Mouse (Mus musculus) kidney, adult 11 months (tissue): ENCODE results near the gene Dnajb3.

Experiments
- DNase-seq: peaks from one replicate; pipeline ENCODE4 v3.0.0; 2022

Dnajb3 gene

GRCm38 (mm10) chr1:88205294-88205922, at the start of gene Dnajb3:
Dnajb3 (minus strand) TSS chr1:88205782.
- peak; percentile 63 for DNase-seq

GRCm38 (mm10) chr1:88254793-88255465, 49.3 kb upstream of the Dnajb3 start:
- no peak for DNase-seq

DNA sequence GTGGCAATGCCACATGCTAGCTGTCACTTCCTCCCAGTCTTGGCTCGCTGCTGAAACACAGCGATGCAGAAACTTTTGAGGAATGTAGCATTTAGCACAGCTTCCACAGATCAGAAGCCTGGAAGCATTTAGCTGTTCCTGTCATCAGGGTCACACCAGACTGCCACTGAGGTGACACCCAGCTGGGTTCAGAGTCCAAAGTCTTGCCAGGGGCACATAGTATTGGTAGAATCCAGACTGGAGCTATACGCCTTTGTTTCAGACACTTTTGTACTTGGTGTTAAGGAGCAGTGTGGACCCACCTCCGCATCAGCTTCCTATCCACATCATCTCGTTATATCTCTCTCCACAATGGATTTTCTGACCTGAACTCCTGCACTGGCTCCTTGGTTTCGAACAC, 48.0 kb upstream of the Dnajb3 start:
- DNase-seq: no peak

- no peak for DNase-seq
Observed at GRCm38 (mm10) chr1:88253106-88253505, 47.5 kb upstream of the Dnajb3 start.

- DNase-seq: no peak
Observed at GRCm38 (mm10) chr1:88250023-88250422, 44.4 kb upstream of the Dnajb3 start.

GRCm38 (mm10) chr1:88249596-88249995, 44.0 kb upstream of the Dnajb3 start:
- no peak for DNase-seq

- DNase-seq: no peak
Observed at GRCm38 (mm10) chr1:88248658-88249057, 43.1 kb upstream of the Dnajb3 start.

DNA sequence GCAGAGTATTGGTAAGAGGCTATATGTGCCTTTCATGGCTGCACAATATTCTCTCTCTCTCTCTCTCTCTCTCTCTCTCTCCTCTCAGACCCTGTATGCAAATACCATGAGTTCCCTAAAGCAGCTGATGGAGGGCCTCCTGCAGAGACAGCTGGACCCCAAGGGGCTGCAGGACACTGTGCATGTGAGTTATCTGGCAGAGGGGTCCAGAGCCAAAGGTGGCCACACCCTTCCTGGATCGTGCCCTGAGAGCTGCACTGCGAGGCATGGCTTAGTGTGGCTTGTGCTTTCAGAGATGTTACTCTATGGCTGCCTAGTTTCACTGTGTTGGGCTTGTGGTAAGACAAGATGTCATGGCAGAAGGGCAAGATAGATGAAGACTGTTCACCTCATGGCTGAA, 42.1 kb upstream of the Dnajb3 start:
- DNase-seq: no peak

GRCm38 (mm10) chr1:88246386-88246785, 40.8 kb upstream of the Dnajb3 start:
- no peak for DNase-seq

GRCm38 (mm10) chr1:88245881-88246280, 40.3 kb upstream of the Dnajb3 start:
- no peak for DNase-seq

- DNase-seq: no peak
Observed at GRCm38 (mm10) chr1:88243861-88244260, 38.3 kb upstream of the Dnajb3 start.

GRCm38 (mm10) chr1:88240579-88240978, 35.0 kb upstream of the Dnajb3 start:
- DNase-seq: no peak

- DNase-seq: no peak
Observed at GRCm38 (mm10) chr1:88240072-88240471, 34.5 kb upstream of the Dnajb3 start.

GRCm38 (mm10) chr1:88238771-88239170, 33.2 kb upstream of the Dnajb3 start:
- DNase-seq: no peak

GRCm38 (mm10) chr1:88237311-88237710, 31.7 kb upstream of the Dnajb3 start:
- DNase-seq: no peak

DNA sequence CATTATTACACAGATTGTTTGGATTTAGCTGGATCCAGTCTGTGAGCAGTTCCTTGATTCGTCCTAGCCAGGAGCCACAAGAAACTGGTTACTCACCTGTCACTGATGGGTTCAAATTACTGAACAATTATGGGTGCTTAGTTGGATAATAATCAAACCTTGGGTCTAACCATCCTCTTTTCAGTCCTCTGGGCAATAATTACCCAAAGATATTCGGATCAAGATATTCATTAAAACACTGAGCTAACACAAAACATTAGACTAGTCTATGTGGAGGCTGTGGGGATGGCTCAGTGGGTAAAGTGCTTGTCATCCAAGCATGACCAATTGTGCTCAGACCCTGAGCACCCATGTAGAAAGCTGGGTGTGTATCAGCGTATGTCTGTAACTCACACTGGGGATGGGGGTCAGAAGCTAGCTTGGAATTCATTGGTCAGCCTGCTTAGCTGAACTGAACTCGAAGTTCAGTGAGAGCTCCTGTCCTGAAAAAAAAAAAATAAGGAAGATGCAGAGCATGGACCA, 30.4 kb upstream of the Dnajb3 start:
- DNase-seq: no peak

GRCm38 (mm10) chr1:88235046-88235893, 29.7 kb upstream of the Dnajb3 start:
- no peak for DNase-seq

- DNase-seq: no peak
Observed at GRCm38 (mm10) chr1:88234646-88235045, 29.1 kb upstream of the Dnajb3 start.

DNA sequence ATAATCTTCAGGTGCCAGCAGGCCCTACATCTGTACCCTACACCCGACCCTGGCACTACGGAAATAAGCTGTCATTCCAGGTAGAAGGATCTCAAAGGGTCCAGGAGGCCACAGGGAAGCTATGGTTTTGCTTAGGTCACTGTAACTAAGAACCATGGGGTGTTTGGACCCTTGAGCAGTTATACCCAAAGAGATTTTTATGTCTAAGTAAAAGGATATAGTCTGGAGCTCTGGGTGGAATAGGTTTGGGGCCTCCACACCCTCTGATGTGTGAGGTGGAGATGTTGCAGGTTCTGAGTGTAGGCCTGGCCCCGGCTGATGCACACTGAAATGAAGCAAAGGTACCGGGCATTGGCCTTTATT, 28.6 kb upstream of the Dnajb3 start:
- DNase-seq: no peak

- DNase-seq: no peak
Observed at GRCm38 (mm10) chr1:88233421-88234247, 28.1 kb upstream of the Dnajb3 start.

DNA sequence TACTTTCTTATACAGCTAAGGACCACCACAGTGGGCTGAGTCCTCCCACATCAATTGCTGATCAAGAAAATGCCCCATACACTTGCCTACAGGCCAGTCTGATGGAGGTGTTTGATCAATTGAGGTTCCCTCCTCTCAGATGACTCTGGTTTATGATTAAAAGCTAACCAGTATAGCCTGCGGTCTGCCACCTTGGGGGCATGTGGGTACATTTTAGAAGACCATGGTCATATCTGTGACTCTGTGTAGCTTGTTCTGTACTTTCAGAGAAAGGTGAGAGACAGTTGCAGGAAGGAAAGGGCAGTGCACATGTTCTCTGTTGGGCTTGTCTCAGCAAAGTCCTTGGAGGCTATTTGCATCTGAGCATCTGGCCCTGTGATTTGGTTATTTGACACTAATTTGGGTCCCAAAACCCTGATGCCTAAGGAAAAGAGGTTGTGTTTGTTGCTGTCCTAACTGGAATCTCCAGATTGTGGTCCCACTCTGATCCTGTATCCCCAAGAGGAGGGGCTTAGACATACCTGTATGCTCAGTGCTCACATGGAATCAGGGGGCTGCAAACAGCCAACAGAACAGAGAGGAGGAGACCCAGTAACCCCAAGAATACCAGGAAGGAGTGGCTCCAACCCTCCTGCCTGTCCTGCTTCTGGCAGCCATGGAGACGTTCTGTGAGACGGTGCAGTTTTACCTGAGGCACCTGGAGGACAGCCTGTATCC, 27.2 kb upstream of the Dnajb3 start:
- DNase-seq: no peak
